In the genomic region with DNA sequence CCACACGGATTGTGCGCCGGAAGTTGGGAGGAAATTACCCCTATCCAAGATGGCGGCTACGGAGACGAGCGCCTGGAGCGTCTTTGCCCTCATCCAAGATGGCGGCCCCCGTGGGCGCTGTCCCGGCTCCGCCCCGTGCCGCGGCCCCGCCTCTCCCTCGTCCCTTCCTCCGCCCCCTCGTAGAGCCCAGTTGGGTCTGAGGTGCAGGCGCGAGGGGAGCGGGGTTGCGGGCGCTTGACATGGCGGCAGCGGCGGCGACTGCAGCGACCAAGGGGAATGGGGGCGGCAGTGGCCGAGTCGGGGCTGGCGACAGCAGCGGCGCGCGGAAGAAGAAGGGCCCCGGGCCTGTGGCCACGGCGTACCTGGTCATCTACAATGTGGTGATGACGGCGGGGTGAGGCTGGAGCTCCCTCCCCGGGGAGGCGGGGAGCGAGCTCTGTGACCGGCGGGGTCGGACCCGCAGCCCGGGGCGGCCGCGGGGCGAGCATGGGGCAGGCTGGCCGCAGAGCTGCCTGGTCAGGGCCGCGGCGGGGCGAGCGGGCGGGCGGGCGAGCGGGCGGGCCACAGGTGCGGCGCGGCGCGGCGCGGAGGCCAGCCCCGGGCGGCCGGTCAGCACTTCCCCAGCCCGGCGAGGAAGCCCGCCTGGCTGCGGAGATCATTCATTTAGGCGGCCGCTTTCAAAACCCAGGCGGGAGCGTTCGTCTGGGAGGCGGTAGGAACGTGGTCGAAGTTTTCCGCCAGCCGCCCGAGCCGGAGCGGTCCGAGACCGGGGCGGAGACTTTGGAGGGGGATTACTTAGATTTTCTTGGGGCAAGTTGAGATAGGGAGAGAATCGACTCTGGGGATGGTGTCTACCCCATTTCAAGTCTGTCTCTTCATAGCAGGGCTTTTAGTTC, we compare ENCODE assay signal across 8 mouse cellular contexts. TPM values are rescaled to one million over a fixed set of nuclear protein-coding genes. Genes with fewer than 3 reads are reported as not detected.
A peak's percentile ranks its signal among the peaks of the same experiment; 100 is the strongest.
DNase-seq lines count a peak whose midpoint lies in the region; ATAC-seq and TF ChIP-seq lines count a peak whose summit lies in the region.

TSS of gene Hacd2 (plus strand) at position 187 of the 896 bp plus-strand sequence.

- peaks cover 14% of the 10 kb centered on the region; the same call in 1 of the 2 replicates for H3K4me1 ChIP-seq in G1E (ENCODE audit: insufficient read depth, low read depth, low read length)
- H3K4me1 ChIP-seq in forebrain, postnatal 0 days (ENCODE audit: insufficient read depth), result peaks cover 3% of the 10 kb centered on the region; the same call in 1 of the 2 replicates
- H3K4me1 ChIP-seq in lung, embryonic 15.5 days, result 0 out of 2 replicates have a peak, but pooled peaks cover 3% of the 10 kb centered on the region

- peak within 1 kb of the TSS; percentile 95 for H3K4me3 ChIP-seq in G1E (ENCODE audit: low read depth, low read length)
- peak within 1 kb of the TSS; percentile 97 for H3K4me3 ChIP-seq in forebrain, postnatal 0 days (ENCODE audit: low read depth, low read length)
- peak within 1 kb of the TSS; percentile 79 for H3K4me3 ChIP-seq in lung, embryonic 15.5 days

- H3K36me3 ChIP-seq in G1E (replicated peaks), result peaks cover 18% of the 10 kb centered on the region
- no peaks in the 10 kb centered on the region for H3K36me3 ChIP-seq in forebrain, postnatal 0 days (ENCODE audit: insufficient read depth)
- H3K36me3 ChIP-seq in lung, embryonic 15.5 days, result 0 out of 2 replicates have a peak, but pooled peaks cover 4% of the 10 kb centered on the region

- no peaks in the 10 kb centered on the region for H3K9me3 ChIP-seq in G1E (replicated peaks)
- H3K9me3 ChIP-seq in forebrain, postnatal 0 days (ENCODE audit: low read length), result no peaks in the 10 kb centered on the region
- no peaks in the 10 kb centered on the region for H3K9me3 ChIP-seq in lung, embryonic 15.5 days

- no peaks in the 10 kb centered on the region for H3K27me3 ChIP-seq in G1E (ENCODE audit: insufficient read depth, low read length)
- peaks cover 14% of the 10 kb centered on the region for H3K27me3 ChIP-seq in forebrain, postnatal 0 days (ENCODE audit: insufficient read depth, low read length)
- H3K27me3 ChIP-seq in lung, embryonic 15.5 days, result peaks cover 10% of the 10 kb centered on the region

- no peak for TF ChIP-seq CTCF in G1E (IDR thresholded peaks at IDR 0.05; ENCODE audit: low read depth, low read length)
- peak; percentile 21 for TF ChIP-seq CTCF in forebrain, postnatal 0 days (IDR thresholded peaks at IDR 0.05; ENCODE audit: low read depth)

- under 1% methylated on average over 74 of the region's 97 CpGs for WGBS in forebrain, postnatal 0 days
- WGBS in lung, embryonic 15.5 days, result under 1% methylated on average over 91 of the region's 97 CpGs

- ATAC-seq in G1E (ENCODE audit: extremely low read depth, insufficient number of reproducible peaks, low FRiP score, poor library complexity, severe bottlenecking), result peak; percentile 95
- ATAC-seq in forebrain, postnatal 0 days, result peak; percentile 99
- peak; percentile 100 for ATAC-seq in lung, embryonic 15.5 days (ENCODE audit: borderline replicate concordance, extremely low read depth, low FRiP score, low TSS enrichment)

- H3K9ac ChIP-seq in forebrain, postnatal 0 days, result peak within 1 kb of the TSS; percentile 86
- peak within 1 kb of the TSS; percentile 66 for H3K9ac ChIP-seq in lung, embryonic 15.5 days

- DNase-seq in G1E (ENCODE audit: low spot score), result peak; percentile 92
- peak; percentile 96 for DNase-seq in cerebellum, adult 18-20 months
- peak; percentile 95 for DNase-seq in forebrain, postnatal 0 days
- peak; percentile 97 for DNase-seq in heart, postnatal 4 days
- peak; percentile 92 to 93 for DNase-seq in layer of hippocampus, adult 8-10 months (ENCODE audit: low spot score in 2 of 2)
- DNase-seq in ovary, adult 18-20 months (ENCODE audit: low spot score), result peak; percentile 92
- DNase-seq in thymus, postnatal 0 days (ENCODE audit: low spot score), result peak; percentile 91

- peak within 1 kb of the TSS; percentile 73 for H3K27ac ChIP-seq in forebrain, postnatal 0 days (ENCODE audit: low read depth, low read length)
- peak within 1 kb of the TSS; percentile 75 for H3K27ac ChIP-seq in lung, embryonic 15.5 days

- peak within 1 kb of the TSS; percentile 71 for H3K4me2 ChIP-seq in forebrain, postnatal 0 days (ENCODE audit: low read depth)
- peak within 1 kb of the TSS; percentile 73 for H3K4me2 ChIP-seq in lung, embryonic 15.5 days

RNA-seq across cellular contexts. Expression of gene Hacd2, which starts in this region (rescaled TPM):
- total RNA-seq in G1E (2014; fragmentation: Nextera tagmentation) (134 and 178 TPM in 2 replicates), G1E (2017) (4.2 and 4.7 TPM in 2 replicates)
- polyA plus RNA-seq in G1E (2012), result 54.5 and 73.8 TPM in 2 replicates
- 13.5 and 13.9 TPM in 2 replicates for total RNA-seq in forebrain, postnatal 0 days (2014; rRNA removed)
- polyA plus RNA-seq in forebrain, postnatal 0 days (2015; fragmentation: Nextera tagmentation; extraction: Ambion mirVana), result 46.3 and 50.4 TPM in 2 replicates
- total RNA-seq in heart, postnatal 4 days (2021), result 10 to 100 TPM; 10.7 to 13.7 TPM
- total RNA-seq in layer of hippocampus, adult 8-10 months (2022), result 10 to 100 TPM; 40.4 to 48.4 (median 43.5) TPM
- 89.1 and 98.1 TPM in 2 replicates for polyA plus RNA-seq in lung, embryonic 15.5 days (2015; fragmentation: Nextera tagmentation; extraction: Ambion mirVana)
- polyA plus RNA-seq in thymus, postnatal 0 days (2015; fragmentation: Nextera tagmentation; extraction: Ambion mirVana), result 46.7 and 53.7 TPM in 2 replicates

Comparison
In these comparisons a context has a peak if more than half of its experiments do, and no peak if none do; other contexts are left out.
1. Peak in every context shown above with its lines: DNase-seq, ATAC-seq, H3K4me3 ChIP-seq and H3K27ac ChIP-seq.